Mouse (Mus musculus): ENCODE measurements around the gene Myo10.

Myo10 gene

DNA sequence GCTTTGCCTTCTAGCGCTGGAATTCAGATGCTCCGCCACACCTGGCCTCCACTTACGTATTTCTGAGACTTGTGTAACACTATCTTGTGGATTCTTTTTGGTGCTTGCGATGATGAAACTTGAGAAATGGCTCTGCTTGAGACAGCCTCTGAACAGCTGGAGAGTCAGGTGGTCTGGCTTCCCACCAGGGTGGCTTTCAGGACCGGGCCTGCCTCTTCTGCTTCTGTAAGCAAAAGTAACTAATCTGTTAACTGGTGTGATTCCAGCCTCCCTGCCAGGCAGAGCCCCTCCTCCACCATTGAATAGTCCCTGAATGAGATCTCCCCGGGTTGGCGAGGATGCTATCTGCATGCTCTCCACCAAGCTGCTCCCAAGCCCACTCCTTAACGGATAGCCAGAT, 140.0 kb downstream of the Myo10 start:
- peak in 1 of 2 experiments; percentile 32 for DNase-seq (ENCODE audit: low spot score in 2 of 2)

GRCm38 (mm10) chr15:25763106-25763505, 140.8 kb downstream of the Myo10 start:
- no peak for DNase-seq (ENCODE audit: low spot score in 2 of 2)

GRCm38 (mm10) chr15:25764653-25765352, 142.5 kb downstream of the Myo10 start:
- no peak for DNase-seq (ENCODE audit: low spot score in 2 of 2)

DNA sequence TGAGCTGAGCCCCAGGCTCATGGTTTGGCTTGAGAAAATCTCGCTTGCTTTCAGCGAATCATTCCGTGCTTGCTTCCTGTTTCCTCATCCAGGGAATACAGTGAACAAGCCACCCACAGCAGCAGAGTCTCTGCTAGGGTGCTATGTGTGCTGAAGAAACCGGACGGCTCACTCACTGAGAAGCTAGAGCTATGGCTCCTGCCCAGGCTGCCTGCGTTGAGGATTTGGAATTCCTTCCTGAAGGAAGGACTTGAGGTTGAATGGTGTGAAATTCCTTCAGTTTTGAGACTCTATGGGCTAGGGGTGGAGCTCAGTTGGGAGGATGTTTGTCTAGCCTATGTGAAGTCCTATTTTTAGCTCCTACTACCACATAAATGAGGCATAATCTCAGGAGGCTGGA, 145.5 kb downstream of the Myo10 start:
- DNase-seq (ENCODE audit: low spot score in 2 of 2): peak in 1 of 2 experiments; percentile 22

GRCm38 (mm10) chr15:25769524-25770255, 147.4 kb downstream of the Myo10 start:
- no peak for DNase-seq (ENCODE audit: low spot score in 2 of 2)

DNA sequence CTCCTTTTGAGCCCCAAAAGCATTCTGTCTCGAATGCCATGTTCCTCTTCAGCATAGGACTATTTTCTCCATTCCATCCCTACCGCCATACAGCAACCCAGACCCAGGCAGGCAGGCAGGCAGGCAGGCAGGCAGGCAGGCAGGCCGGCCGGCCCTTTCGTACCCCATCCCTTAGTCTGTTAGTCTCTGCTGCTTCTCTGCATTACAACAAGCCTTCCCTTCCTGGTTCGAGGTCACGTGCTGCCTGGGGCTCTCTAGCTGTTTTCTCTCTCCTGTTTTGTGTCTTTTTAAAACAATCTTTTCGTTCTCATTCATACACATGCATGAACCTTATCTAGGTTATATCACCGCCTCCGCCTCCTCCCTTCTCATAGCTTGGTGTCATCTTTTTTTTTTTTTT, 149.5 kb downstream of the Myo10 start:
- DNase-seq (ENCODE audit: low spot score in 2 of 2): no peak

DNA sequence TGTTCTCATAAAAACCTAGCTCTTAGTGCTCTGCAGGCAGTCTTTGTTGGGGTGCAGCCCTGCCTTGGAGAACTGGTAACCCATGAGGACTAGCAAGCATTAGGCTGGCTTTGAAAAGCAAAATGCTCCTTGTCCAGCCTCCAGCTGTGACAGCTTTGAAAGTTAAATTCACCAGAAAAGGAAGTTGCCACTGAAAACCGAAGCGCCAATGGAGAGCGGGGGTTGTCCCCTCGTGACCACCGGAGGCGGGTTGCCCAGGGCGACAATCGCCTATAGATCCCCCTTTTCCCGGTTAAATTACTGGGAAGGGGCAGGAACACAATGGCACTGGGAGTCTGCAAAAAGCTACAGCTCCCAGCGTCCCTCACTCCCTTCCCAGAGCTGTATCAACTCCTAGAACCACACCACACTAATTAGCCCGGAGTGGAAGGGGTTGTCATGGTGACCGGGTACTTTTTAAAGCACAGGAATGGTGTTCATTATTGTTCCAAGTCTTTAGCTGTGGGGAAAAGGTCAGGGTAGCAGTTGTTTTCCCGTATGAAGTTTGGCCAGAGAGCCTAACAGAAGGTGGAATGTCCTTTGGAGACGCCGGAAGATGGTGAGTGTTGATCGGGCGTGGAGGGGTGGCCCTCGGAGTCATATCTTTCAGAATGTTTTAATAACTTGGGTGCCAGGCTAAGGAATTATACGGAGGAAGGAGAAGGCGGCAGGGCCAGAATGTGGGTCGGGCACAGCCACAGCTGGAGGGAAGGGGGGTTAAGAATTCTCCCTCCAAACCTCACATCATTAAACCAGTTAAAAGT, 151.6 kb downstream of the Myo10 start:
- peak; percentile 56 to 62 for DNase-seq (ENCODE audit: low spot score in 2 of 2)

DNA sequence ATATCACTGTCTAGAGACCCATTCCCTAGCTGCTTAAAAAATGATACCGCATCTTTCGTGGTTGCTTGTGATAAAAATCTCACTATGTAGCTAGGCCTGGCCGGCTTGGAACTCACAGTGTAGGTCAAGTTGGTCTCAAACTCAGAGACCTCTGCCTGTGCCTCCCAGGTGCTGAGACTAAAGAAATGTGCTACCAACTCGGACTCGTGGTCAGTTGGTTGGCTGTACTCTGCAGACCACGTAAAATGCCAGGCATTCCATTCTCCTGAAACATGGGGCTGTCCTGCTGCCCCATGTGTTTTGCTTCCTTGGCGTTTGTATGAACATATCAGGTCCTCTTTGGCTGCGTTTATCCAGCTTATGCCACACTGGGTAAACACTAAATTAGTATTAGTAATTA, 156.6 kb downstream of the Myo10 start:
- DNase-seq (ENCODE audit: low spot score in 2 of 2): no peak

DNA sequence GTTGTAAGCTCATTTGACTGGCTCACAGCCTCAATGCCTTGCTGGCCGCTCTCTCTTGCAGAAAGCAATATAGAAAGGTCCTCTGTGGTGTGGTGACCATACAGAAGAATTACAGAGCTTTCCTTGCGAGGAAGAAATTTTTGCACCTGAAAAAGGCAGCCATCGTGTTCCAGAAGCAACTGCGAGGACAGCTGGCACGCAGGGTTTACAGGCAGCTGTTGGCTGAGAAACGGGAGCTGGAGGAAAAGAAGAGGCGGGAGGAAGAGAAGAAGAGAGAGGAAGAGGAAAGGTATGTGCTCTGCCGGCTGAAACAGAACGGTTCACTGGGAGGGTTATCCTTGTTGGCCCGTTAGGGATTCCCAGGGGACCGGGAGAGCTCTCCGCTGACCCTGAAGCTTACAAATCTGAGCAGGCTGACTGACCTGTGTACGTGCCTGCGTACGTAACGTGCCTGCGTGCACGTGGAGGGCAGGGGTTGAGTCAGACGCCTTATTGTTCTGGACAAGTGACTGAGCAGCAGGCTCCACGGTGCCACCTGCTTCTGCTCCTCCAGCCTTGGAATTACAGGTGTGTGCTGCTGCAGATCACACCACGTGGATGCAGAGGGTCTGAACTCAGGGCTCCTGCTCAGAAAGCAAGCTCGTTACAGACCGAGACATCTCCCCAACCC, 157.3 kb downstream of the Myo10 start:
- DNase-seq (ENCODE audit: low spot score in 2 of 2): no peak

GRCm38 (mm10) chr15:25781053-25781452, 158.7 kb downstream of the Myo10 start:
- no peak for DNase-seq (ENCODE audit: low spot score in 2 of 2)

GRCm38 (mm10) chr15:25785456-25786390, 163.4 kb downstream of the Myo10 start:
- no peak for DNase-seq (ENCODE audit: low spot score in 2 of 2)

DNA sequence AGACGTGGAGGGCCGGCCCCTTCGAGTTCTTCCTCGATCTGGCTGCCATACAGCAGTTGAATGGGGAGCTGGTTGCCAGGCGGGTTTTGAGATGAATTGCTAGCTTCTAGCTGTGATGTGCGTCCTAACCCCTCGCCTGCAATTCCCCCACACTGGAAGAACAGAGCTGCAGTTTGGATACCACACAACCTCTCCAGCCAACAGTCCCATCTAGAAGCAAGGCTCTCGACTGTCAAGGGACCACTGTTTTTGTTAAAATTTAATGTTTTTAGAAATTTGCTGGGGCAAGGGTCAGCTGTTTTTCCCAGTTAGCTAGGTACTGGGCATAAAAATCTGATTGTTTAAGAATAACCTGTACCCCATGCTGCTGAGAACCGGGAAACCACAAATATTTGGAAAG, 165.1 kb downstream of the Myo10 start:
- DNase-seq (ENCODE audit: low spot score in 2 of 2): no peak

GRCm38 (mm10) chr15:25787965-25788364, 165.6 kb downstream of the Myo10 start:
- no peak for DNase-seq (ENCODE audit: low spot score in 2 of 2)

- DNase-seq (ENCODE audit: low spot score in 2 of 2): no peak
These were observed 166.2 kb downstream of the Myo10 start for GRCm38 (mm10) chr15:25788565-25788964.

DNA sequence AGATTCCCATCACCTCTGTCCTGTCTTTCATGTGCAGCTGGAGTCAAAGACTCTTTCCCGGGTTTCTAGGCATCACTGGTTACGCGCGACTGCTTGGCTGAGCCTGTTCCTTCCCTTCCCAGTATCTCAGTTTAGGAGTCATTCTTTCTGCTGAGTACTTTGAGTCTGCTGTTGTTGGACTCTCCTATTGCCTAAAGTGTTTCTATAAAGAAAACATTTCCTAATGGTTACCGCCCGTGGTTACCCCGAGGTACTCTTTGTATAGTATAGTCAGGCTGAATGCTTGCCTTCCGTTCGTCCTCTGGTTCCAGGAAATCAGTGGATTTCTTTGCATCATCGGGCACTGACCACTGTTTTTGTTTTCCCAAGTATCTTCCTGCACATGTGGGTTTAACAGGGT, 166.9 kb downstream of the Myo10 start:
- no peak for DNase-seq (ENCODE audit: low spot score in 2 of 2)

GRCm38 (mm10) chr15:25791660-25792353, 169.5 kb downstream of the Myo10 start:
- DNase-seq (ENCODE audit: low spot score in 2 of 2): no peak

DNA sequence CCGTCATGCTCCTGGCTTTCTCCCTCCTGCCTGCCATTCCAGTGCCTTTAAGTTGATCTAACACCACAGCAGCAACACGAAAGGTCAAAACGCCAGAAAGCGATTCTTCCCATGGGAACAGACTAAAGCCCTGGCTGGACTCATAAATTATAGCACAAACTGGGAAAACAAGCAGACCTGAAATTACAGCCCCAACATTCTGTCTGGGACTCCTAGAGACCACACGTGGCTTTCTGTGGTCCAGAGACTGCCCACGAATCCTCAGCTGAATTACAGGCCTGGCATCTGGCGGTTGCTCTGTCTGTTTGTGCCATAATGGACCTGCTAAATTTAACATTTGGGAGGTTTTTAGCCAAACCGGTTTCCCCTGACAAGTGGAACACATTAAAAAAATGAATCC, 171.8 kb downstream of the Myo10 start:
- no peak for DNase-seq (ENCODE audit: low spot score in 2 of 2)

DNA sequence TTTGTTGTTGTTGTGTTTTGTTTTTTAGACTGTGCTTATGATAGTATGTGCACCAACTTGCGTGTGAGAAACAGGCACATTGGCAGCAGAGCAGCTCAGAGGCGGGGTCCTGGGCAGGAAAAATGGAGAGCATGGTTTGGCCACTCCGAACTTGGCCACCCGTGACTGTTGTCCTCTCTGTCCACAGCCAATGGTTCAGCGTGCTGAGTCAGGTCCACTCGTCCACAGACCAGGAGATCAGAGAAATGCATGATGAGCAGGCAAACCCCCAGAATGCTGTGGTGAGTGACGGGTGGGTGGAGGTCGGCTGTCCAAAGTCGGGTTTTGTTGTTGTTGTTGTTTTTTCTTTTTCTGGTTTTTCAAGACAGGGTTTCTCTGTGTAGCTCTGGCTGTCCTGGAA, 173.2 kb downstream of the Myo10 start:
- no peak for DNase-seq (ENCODE audit: low spot score in 2 of 2)

- no peak for DNase-seq (ENCODE audit: low spot score in 2 of 2)
These were observed 174.0 kb downstream of the Myo10 start for GRCm38 (mm10) chr15:25796353-25796752.

DNA sequence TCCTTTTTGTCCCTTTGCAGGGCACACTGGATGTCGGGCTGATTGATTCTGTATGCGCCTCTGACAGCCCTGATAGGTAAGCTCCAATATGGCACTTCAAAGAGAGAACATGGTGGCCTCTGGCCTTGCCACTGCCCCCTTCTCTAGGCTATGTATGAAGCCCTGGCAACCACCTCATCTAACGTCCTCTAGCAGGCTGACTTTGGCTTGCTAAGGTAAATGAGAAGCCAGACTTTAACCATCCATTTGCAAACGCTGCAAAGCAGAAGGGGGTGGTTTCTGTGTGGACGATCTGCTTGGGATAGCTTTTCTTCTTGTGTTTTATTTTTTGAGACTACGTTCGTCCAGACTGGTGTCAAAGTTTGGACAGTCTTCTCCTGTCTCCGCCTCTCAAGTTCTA, 174.9 kb downstream of the Myo10 start:
- no peak for DNase-seq (ENCODE audit: low spot score in 2 of 2)
